Mouse (Mus musculus): ENCODE data around the gene Tcf20.

The Tcf20 gene

DNA sequence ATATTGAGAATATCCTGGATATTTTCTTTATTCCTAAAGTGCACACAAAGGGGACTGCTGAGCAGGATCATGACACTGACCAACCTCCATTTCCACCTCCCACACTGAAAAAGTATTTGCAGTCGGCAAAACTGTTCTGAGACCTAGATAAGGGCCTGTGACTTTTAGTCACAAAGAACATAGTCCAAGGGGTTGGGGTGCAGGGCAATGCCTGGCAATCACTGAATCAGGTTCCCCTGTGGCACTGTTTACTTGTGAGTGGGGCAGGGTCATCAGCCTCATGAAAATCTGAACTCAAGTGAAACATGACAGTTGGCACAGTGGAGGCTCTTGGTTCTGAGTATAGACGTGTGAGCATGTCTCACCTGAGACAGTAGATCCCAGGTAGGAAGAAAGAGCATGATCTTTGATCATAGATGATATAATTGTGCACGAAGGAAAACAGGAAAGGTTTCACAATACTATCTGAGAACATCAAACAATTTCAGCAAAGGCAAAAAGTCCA, 191.7 kb downstream of the Tcf20 start:
- DNase-seq, result peak; percentile 30

DNA sequence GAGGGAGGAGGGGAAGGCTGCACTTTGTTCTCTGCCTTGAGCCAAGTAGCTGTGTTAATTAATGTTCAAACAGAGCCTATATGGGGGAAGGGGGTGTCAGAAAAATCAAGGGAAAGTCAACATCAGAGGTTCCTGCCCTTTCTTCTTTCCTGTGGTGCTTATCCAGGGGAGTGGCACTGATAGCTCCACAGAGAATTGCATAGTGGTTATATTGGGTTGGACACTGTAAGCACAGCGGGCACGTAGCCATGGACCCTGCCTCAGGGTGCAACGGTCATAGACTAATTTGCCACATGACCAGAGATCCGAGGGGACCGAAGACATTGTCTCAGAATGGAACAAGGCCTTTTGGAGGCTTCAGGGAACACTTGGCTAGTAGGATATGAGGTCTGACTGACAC, 193.4 kb downstream of the Tcf20 start, which contains the start of gene Cyp2d26:
Gene Cyp2d26, minus strand, starts transcription at position 18 of the 400 bp plus-strand sequence.
- DNase-seq, result peak; percentile 65

DNA sequence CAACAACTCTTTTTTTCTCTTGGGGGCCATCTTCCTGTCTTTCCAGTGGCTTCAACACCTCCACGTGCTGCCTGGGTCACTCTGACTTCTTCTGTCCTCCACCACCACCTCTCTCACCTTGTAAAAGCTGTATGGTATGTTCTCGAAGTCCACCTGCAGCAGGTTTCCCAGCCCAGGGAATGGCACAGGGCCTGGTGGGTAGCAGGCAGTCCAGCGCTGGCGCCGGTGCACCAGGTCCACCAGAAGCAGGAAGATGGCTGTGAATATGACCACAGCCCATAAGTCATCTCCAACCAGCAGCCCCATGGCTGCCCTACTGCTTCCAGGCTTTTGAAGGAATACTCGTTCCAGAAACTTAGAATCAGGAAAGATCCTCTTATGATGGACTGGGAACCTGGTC, 193.8 kb downstream of the Tcf20 start:
- DNase-seq, result peak; percentile 31

DNA sequence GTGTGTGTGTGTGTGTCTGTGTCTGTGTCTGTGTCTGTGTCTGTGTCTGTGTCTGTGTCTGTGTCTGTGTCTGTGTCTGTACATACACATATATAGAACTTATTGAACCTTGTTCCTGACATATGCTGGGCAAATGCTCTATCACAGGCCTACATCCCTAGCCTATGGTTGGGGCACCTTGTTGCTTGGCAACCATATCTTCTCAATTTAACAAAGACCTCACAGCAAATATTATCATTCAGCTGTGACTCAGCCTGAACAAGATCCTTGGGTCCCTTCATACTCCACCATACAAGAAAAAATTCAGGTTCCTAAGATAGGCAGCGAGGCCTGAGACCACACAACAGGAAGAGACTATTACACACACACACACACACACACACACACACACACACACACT, 194.2 kb downstream of the Tcf20 start:
- no peak for DNase-seq

DNA sequence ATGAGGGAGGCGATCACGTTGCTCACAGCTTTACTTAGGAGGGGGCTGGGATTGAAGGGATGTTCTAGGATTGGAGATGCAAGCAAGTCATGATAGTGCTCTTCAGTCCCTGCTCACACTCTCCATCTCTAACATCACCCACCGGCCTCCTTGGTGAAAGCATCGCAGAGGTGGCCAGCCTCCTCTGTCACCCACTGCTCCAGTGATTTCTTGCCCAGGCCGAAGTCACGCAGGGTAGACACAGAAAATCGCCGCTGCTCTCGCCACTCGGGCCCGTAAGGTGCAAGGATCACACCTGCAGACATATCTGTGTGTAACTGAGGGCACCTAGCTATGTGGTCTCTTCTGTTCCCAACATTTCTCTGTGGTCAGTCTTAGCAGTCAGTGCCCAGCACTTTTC, 195.1 kb downstream of the Tcf20 start:
- peak; percentile 66 for DNase-seq

DNA sequence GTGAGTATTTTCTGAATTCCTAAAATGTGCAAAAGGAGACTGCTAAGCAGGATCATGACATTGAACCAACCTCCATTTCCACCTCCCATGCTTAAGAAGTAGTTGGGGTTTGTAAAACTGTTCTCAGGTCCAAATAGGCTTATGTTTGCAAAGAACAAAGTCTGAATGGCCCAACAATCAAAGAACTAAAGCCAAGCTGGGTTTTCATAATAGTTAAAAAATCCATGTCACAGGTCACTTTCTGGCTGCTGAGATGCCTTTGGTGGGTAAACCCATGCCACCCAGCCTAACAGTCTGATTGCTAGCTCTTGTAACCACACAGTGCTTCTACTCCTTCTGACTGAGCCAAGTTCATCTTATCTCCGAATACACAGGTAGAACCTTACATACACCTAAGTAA, 203.1 kb downstream of the Tcf20 start:
- no peak for DNase-seq

DNA sequence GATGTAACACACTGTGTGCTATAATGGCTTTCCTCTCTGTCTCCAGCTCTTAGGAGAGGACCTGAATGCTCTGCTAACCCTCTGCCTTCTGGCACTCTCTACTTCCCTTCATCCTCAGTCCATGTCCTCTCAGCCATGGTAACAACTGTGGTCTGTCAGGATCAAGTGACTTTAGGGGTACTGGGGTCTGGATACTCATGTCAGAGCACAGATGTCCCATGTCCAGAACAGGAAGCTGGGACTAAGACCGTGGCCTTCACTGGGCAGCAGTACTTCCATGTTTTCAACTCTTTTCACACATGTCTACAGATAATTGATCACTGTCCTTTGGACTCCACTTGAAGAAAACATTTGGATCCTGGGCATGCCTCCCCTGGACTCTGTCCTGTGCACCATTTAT, 203.9 kb downstream of the Tcf20 start:
- peak; percentile 13 for DNase-seq

DNA sequence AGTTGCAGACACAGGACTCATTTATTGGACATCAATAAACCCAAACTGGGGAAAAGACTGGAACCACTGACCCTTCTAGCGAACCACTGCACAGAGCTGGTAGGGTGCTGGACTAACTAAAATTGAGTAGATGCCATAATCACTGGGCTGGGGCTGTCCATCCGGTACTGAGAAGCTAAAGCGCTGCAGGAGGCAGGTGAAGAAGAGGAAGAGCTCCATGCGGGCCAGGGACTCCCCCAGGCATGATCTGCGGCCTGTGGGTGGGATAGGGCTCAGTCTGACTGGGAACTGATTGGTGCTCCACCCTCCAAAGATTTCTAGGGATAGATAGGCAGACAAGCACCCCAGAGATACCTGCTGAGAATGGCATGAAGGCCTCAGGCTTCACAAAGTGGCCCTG, 209.8 kb downstream of the Tcf20 start:
- DNase-seq, result peak; percentile 67

DNA sequence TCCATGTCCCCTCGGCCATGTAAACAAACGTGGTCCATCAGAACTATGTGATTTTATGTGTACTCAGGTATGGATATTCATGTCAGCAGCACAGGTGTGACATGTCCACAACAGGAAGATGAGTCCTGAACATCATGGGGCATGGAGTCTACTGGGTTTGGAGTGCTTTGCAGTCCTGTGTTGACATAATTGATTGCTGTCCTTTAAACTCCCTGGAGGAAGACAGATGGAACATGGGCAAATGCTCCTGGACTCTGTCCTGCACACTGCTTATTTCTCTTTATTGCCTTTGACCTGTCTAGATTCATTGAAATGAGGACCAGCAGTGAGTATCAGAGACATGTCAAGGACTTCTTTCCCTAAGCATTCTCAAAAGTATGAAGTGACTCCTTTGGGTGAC, 221.7 kb downstream of the Tcf20 start:
- DNase-seq, result no peak

DNA sequence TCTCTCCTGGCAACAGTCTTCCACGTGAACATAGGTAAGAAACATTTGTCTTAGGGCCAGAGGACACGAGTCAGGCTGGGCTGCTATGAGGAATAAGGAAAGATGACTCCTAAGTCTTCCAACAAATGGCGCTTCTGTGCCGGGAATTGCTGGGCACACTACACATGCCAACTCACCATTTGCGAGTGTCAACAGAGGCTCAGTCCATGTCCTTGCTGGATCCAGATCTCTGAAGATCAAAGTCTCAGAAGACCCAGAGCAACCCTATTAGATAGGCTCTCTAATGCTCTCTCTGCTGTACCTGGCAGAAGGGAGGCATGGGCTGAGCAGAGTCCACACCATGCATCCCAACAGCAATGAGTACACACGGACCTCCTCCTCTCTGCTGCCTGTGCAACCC, 222.8 kb downstream of the Tcf20 start:
- peak; percentile 52 for DNase-seq

DNA sequence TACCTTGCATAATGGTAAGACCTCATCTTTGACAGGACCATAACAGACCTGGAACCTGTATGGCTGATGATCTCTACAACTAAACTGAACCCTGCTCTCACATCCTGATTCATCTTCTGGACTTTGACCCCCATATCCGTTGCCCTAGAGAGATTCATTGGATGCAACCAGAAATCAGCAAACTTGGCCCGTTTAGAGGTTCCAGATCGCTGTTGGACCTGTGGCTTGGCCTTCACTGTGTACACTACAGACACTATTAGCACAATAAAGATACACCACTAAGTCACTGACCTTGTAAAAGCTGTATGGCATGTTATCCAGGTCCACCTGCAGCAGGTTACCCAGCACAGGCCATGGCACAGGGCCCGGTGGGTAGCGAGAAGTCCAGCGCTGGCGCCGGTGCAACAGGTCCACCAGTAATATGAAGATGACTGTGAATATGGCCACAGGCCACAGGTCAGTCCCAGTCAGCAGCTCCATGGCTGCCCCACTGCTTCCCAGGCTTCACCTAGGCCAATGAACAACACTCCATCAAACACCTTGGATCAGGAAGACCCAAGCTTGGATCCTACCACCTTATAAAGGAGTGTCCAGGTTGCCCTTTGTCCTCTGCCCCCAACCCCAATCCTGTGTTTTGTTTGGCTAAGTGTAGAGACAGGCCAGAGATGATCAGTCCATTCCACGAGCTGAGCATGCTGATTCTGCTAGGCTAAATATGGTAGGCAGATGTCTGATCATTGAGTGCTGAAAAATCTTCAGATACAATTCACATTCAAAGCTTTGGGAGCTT, 223.8 kb downstream of the Tcf20 start, which contains the start of gene Cyp2d40:
Gene Cyp2d40, minus strand, starts transcription at position 553 of the 790 bp plus-strand sequence.
- peak; percentile 82 for DNase-seq

All from heart, adult 11 months (tissue).